Mouse (Mus musculus) A20 (cell line): Measurements from ENCODE around the gene Celf5.
A peak's percentile ranks its signal among the peaks of the same experiment; 100 is the strongest.
"Not testable (repeated sequence)": the region's sequence is repeated elsewhere in the genome, so short reads cannot be mapped to it uniquely, and the experiment has no call there.

Source experiments
- DNase-seq: peaks from one replicate; pipeline ENCODE4 v3.0.0-alpha.2; 2011; ENCODE audit warnings: low read depth, low spot score

Gene Celf5

GRCm38 (mm10) chr10:81454106-81454505 is 28.4 kb downstream of the Celf5 start:
- DNase-seq = no peak

GRCm38 (mm10) chr10:81452947-81453288 is 29.6 kb downstream of the Celf5 start:
- no peak for DNase-seq

- DNase-seq = no peak
Measured at GRCm38 (mm10) chr10:81452237-81452946, 30.1 kb downstream of the Celf5 start.

- no peak for DNase-seq
Measured at GRCm38 (mm10) chr10:81451365-81451745, 31.2 kb downstream of the Celf5 start.

GRCm38 (mm10) chr10:81450641-81451364 is 31.7 kb downstream of the Celf5 start:
- DNase-seq = no peak

GRCm38 (mm10) chr10:81450140-81450539 is 32.4 kb downstream of the Celf5 start:
- peak; percentile 85 for DNase-seq

GRCm38 (mm10) chr10:81445516-81445915 is 37.0 kb downstream of the Celf5 start:
- not testable (repeated sequence) for DNase-seq

GRCm38 (mm10) chr10:81441019-81441418 is 41.5 kb downstream of the Celf5 start:
- peak; percentile 33 for DNase-seq

GRCm38 (mm10) chr10:81435436-81435835 is 47.1 kb downstream of the Celf5 start:
- DNase-seq = no peak

GRCm38 (mm10) chr10:81434361-81435263 is 47.9 kb downstream of the Celf5 start:
- peak; percentile 83 for DNase-seq

GRCm38 (mm10) chr10:81433541-81434289 is 48.8 kb downstream of the Celf5 start:
- peak; percentile 91 for DNase-seq

GRCm38 (mm10) chr10:81432868-81433262 is 49.6 kb downstream of the Celf5 start:
- DNase-seq = peak; percentile 98

- no peak for DNase-seq
Measured at GRCm38 (mm10) chr10:81432169-81432867, 50.2 kb downstream of the Celf5 start.

GRCm38 (mm10) chr10:81431526-81432168 is 50.9 kb downstream of the Celf5 start:
- peak; percentile 65 for DNase-seq

- DNase-seq = peak; percentile 62
Measured at GRCm38 (mm10) chr10:81430831-81431525, 51.5 kb downstream of the Celf5 start.

GRCm38 (mm10) chr10:81430141-81430830 is 52.2 kb downstream of the Celf5 start:
- DNase-seq = peak; percentile 85

- peak; percentile 95 for DNase-seq
Measured at GRCm38 (mm10) chr10:81429605-81430061, 52.9 kb downstream of the Celf5 start.

GRCm38 (mm10) chr10:81429092-81429491 is 53.4 kb downstream of the Celf5 start:
- no peak for DNase-seq

- DNase-seq = peak; percentile 45
Measured at GRCm38 (mm10) chr10:81428507-81428870, 54.0 kb downstream of the Celf5 start.
